Mouse (Mus musculus): ENCODE results near the gene Syt16. TPM values are rescaled to one million over a fixed set of nuclear protein-coding genes. Genes with fewer than 3 reads are reported as not detected.
A peak's percentile ranks its signal among the peaks of the same experiment; 100 is the strongest.

The Syt16 gene
- polyA plus RNA-seq, 1 experiment, result 0.01 TPM

DNA sequence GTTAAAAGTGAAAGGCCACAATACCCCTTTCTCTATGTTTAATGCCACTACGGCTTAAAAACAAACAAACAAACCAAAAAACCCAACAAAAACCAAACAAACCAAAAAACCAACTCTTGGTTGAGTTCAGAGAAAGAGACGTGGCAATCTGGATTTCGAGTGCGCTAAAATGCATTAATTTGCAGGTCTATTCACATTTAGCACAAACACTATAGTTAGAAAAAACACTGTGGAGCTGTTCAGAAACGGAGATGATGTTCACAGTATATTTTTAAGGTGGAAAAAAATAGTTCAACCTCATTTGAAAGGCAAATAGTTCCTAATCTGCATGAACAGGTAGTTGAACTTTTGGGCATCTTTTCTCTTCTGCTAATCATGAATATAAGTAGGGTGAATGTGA, 192.8 kb downstream of the Syt16 start:
- Histone ChIP-seq H3ac (ENCODE audit: control insufficient read depth, insufficient read length, low read depth) (no peak overlapping the region), H3K4me3 (ENCODE audit: insufficient read depth, poor library complexity, severe bottlenecking) (no peak overlapping the region), H3K79me3 (ENCODE audit: low read depth) (no peaks in the 10 kb centered on the region), H3K36me3 (ENCODE audit: control insufficient read depth, insufficient read depth) (no peaks in the 10 kb centered on the region), H3K27me3 (ENCODE audit: control insufficient read depth, insufficient read depth, insufficient read length) (no peaks in the 10 kb centered on the region), H3K79me2 (ENCODE audit: control insufficient read depth, insufficient read depth) (no peaks in the 10 kb centered on the region)
- TF ChIP-seq MYOD1 (IDR thresholded peaks at IDR 0.05; ENCODE audit: control insufficient read depth, insufficient read length, low read depth) (no peak), MAX (IDR thresholded peaks at IDR 0.05) (no peak), CTCF (IDR thresholded peaks at IDR 0.05; ENCODE audit: control insufficient read depth, insufficient read depth, insufficient read length) (no peak), MYOG (IDR thresholded peaks at IDR 0.05; ENCODE audit: control insufficient read depth, extremely low read depth, insufficient read length) (no peak), USF1 (IDR thresholded peaks at IDR 0.05; ENCODE audit: low read depth) (no peak), CEBPB (IDR thresholded peaks at IDR 0.05; ENCODE audit: low read depth) (no peak), FOSL1 (IDR thresholded peaks at IDR 0.05; ENCODE audit: insufficient read depth, low read length, poor library complexity, severe bottlenecking) (no peak)

- H3K4me3 ChIP-seq (ENCODE audit: insufficient read depth, poor library complexity, severe bottlenecking), result no peak overlapping the region
- no peaks in the 10 kb centered on the region for H3K36me3 ChIP-seq (ENCODE audit: control insufficient read depth, insufficient read depth)
- TF ChIP-seq MAX (IDR thresholded peaks at IDR 0.05) (peak; percentile 73), FOSL1 (IDR thresholded peaks at IDR 0.05; ENCODE audit: insufficient read depth, low read length, poor library complexity, severe bottlenecking) (peak; percentile 94), CEBPB (IDR thresholded peaks at IDR 0.05; ENCODE audit: low read depth) (peak; percentile 85), USF1 (IDR thresholded peaks at IDR 0.05; ENCODE audit: low read depth) (no peak), MYOG (IDR thresholded peaks at IDR 0.05; ENCODE audit: control insufficient read depth, extremely low read depth, insufficient read length) (no peak), MYOD1 (IDR thresholded peaks at IDR 0.05; ENCODE audit: control insufficient read depth, insufficient read length, low read depth) (peak; percentile 44), CTCF (IDR thresholded peaks at IDR 0.05; ENCODE audit: control insufficient read depth, insufficient read depth, insufficient read length) (no peak)
- no peak overlapping the region for H3ac ChIP-seq (ENCODE audit: control insufficient read depth, insufficient read length, low read depth)
- no peaks in the 10 kb centered on the region for H3K27me3 ChIP-seq (ENCODE audit: control insufficient read depth, insufficient read depth, insufficient read length)
- no peaks in the 10 kb centered on the region for H3K79me3 ChIP-seq (ENCODE audit: low read depth)
- no peaks in the 10 kb centered on the region for H3K79me2 ChIP-seq (ENCODE audit: control insufficient read depth, insufficient read depth)
Observed at GRCm38 (mm10) chr12:74192552-74192951, 195.1 kb downstream of the Syt16 start.

- Histone ChIP-seq H3K4me3 (ENCODE audit: insufficient read depth, poor library complexity, severe bottlenecking) (no peak overlapping the region), H3K36me3 (ENCODE audit: control insufficient read depth, insufficient read depth) (no peaks in the 10 kb centered on the region), H3K79me2 (ENCODE audit: control insufficient read depth, insufficient read depth) (no peaks in the 10 kb centered on the region), H3K79me3 (ENCODE audit: low read depth) (no peaks in the 10 kb centered on the region), H3ac (ENCODE audit: control insufficient read depth, insufficient read length, low read depth) (no peak overlapping the region), H3K27me3 (ENCODE audit: control insufficient read depth, insufficient read depth, insufficient read length) (no peaks in the 10 kb centered on the region)
- TF ChIP-seq CTCF (IDR thresholded peaks at IDR 0.05; ENCODE audit: control insufficient read depth, insufficient read depth, insufficient read length), result no peak
- no peak for TF ChIP-seq MAX (IDR thresholded peaks at IDR 0.05)
- TF ChIP-seq MYOD1 (IDR thresholded peaks at IDR 0.05; ENCODE audit: control insufficient read depth, insufficient read length, low read depth), result no peak
- no peak for TF ChIP-seq USF1 (IDR thresholded peaks at IDR 0.05; ENCODE audit: low read depth)
- TF ChIP-seq FOSL1 (IDR thresholded peaks at IDR 0.05; ENCODE audit: insufficient read depth, low read length, poor library complexity, severe bottlenecking), result no peak
Observed at GRCm38 (mm10) chr12:74201410-74201809, 203.9 kb downstream of the Syt16 start.

GRCm38 (mm10) chr12:74202431-74203042, 205.1 kb downstream of the Syt16 start:
- Histone ChIP-seq H3K4me3 (ENCODE audit: insufficient read depth, poor library complexity, severe bottlenecking) (no peak overlapping the region), H3K79me2 (ENCODE audit: control insufficient read depth, insufficient read depth) (no peaks in the 10 kb centered on the region), H3K36me3 (ENCODE audit: control insufficient read depth, insufficient read depth) (no peaks in the 10 kb centered on the region), H3K79me3 (ENCODE audit: low read depth) (no peaks in the 10 kb centered on the region), H3ac (ENCODE audit: control insufficient read depth, insufficient read length, low read depth) (no peak overlapping the region), H3K27me3 (ENCODE audit: control insufficient read depth, insufficient read depth, insufficient read length) (no peaks in the 10 kb centered on the region)
- TF ChIP-seq FOSL1 (IDR thresholded peaks at IDR 0.05; ENCODE audit: insufficient read depth, low read length, poor library complexity, severe bottlenecking), result no peak
- TF ChIP-seq MYOD1 (IDR thresholded peaks at IDR 0.05; ENCODE audit: control insufficient read depth, insufficient read length, low read depth), result no peak
- no peak for TF ChIP-seq USF1 (IDR thresholded peaks at IDR 0.05; ENCODE audit: low read depth)
- no peak for TF ChIP-seq MYOG (IDR thresholded peaks at IDR 0.05; ENCODE audit: control insufficient read depth, extremely low read depth, insufficient read length)
- no peak for TF ChIP-seq MAX (IDR thresholded peaks at IDR 0.05)
- no peak for TF ChIP-seq CEBPB (IDR thresholded peaks at IDR 0.05; ENCODE audit: low read depth)
- no peak for TF ChIP-seq CTCF (IDR thresholded peaks at IDR 0.05; ENCODE audit: control insufficient read depth, insufficient read depth, insufficient read length)

DNA sequence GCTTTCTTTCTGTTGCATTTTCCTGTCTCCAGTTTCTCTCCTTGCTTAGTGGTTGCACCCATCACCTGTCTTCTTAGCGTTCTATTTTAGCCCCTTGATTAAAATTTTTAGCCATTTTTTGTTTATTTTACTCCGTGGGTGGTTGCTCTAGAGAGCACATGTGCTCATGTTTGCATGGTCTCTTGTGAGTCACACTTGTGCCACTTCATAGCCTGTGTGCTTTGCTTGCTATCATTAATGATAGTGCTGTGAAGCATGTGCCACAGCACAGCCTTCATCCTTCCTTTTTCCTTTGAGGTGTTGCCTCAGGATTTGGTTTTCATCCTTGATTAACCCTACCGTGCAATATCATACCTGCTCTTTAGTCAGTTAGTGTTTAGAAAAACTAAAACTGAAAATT, 214.7 kb downstream of the Syt16 start:
- Histone ChIP-seq H3K79me3 (ENCODE audit: low read depth) (no peaks in the 10 kb centered on the region), H3K36me3 (ENCODE audit: control insufficient read depth, insufficient read depth) (no peaks in the 10 kb centered on the region), H3K4me3 (ENCODE audit: insufficient read depth, poor library complexity, severe bottlenecking) (no peak overlapping the region), H3ac (ENCODE audit: control insufficient read depth, insufficient read length, low read depth) (no peak overlapping the region), H3K79me2 (ENCODE audit: control insufficient read depth, insufficient read depth) (no peaks in the 10 kb centered on the region), H3K27me3 (ENCODE audit: control insufficient read depth, insufficient read depth, insufficient read length) (no peaks in the 10 kb centered on the region)
- TF ChIP-seq FOSL1 (IDR thresholded peaks at IDR 0.05; ENCODE audit: insufficient read depth, low read length, poor library complexity, severe bottlenecking) (no peak), MYOD1 (IDR thresholded peaks at IDR 0.05; ENCODE audit: control insufficient read depth, insufficient read length, low read depth) (no peak), CTCF (IDR thresholded peaks at IDR 0.05; ENCODE audit: control insufficient read depth, insufficient read depth, insufficient read length) (no peak), MYOG (IDR thresholded peaks at IDR 0.05; ENCODE audit: control insufficient read depth, extremely low read depth, insufficient read length) (no peak), CEBPB (IDR thresholded peaks at IDR 0.05; ENCODE audit: low read depth) (no peak), MAX (IDR thresholded peaks at IDR 0.05) (no peak), USF1 (IDR thresholded peaks at IDR 0.05; ENCODE audit: low read depth) (no peak)
